ENCODE assay signal across 10 mouse cellular contexts in the genomic region with DNA sequence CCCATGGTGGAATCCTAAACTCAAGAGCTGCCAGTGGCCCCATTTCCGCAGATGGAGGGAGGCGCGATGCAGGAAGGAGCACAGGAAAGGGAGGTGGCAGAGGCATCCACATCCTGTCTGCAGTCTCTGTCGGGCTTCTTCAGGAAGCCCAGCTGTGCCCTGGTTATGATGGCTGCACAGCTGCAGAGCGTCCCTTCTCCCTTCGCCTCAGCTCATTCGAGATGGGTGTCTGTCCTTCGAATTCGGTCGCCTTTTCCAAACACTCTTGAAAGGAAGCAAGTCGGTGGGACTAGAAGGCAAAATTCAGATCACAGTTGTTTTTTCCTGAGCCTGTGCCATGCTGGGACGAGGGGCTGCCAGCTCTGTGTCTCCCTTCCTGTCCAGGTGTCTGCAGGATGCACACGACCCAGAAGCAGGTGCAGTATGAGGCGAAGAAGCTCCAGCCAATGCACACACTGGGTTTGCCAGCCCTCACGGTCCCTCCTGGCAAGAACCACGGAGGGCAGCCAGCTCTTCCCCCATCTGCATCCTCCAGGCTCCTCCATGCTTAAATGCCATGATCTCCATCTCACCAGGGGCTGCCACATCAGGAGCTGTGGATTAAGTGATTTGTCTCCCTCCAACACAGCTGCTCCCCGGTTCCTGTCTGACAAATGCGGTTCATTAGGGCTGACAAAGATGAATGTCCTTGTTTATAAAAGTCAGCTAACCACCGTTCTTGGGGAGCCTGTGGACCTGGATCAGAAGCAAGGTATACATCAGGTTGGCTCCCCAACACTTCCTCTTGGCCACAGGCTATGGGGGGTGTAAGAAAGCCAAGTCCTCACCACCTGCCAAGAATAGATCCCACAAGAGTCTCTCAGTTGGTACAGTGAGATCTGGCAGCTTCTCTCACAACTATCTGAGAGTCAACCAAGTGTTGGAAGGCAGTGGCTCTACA.
DNase-seq lines count a peak whose midpoint lies in the region; ATAC-seq lines count a peak whose summit lies in the region.
"Had no signal": no experiment of that assay in that cellular context is flagged by ENCODE, and none has a peak within 500 bp of the region (broad histone marks: within the 10 kb centered on the region; RNA-seq: fewer than 3 reads in every experiment).

No protein-coding gene starts in this region.

- H3K36me3 ChIP-seq in neural tube, embryonic 11.5 days (ENCODE audit: control insufficient read depth, insufficient read depth, low read length): no peaks in the 10 kb centered on the region

- no peak overlapping the region for H3K4me2 ChIP-seq in neural tube, embryonic 11.5 days (ENCODE audit: low read depth)

- no peaks in the 10 kb centered on the region for H3K27me3 ChIP-seq in neural tube, embryonic 11.5 days (ENCODE audit: control insufficient read depth, insufficient read depth, low read length)

- no peaks in the 10 kb centered on the region for H3K9me3 ChIP-seq in neural tube, embryonic 11.5 days (ENCODE audit: control insufficient read depth, low read length)

- no peak overlapping the region for H3K9ac ChIP-seq in neural tube, embryonic 11.5 days (ENCODE audit: low read length)

- 70% methylated on average over 19 of the region's 19 CpGs for WGBS in neural tube, embryonic 11.5 days

- no peak for ATAC-seq in neural tube, embryonic 11.5 days (ENCODE audit: insufficient read depth, low FRiP score, low TSS enrichment)
- no peak for ATAC-seq in frontal cortex, adult (ENCODE audit: low TSS enrichment)

- DNase-seq in adrenal gland, postnatal 14 days: peak; percentile 6
- DNase-seq in adrenal gland, adult (ENCODE audit: inconsistent age in 2 of 2, low spot score in 1 of 2): no peak
- peak; percentile 19 for DNase-seq in neural tube, embryonic 11.5 days (ENCODE audit: low spot score)
- no peak for DNase-seq in neural tube, embryonic 10.5 days (ENCODE audit: extremely low spot score, low spot score)
- peak; percentile 17 for DNase-seq in lung, postnatal 14 days
- DNase-seq in thymus, postnatal 36 days: peak; percentile 70 to 81
- no peak for DNase-seq in spleen, postnatal 10 days (ENCODE audit: low spot score in 2 of 2)

- no peaks in the 10 kb centered on the region for H3K4me1 ChIP-seq in neural tube, embryonic 11.5 days (ENCODE audit: control insufficient read depth, insufficient read depth, low read length)

- no peak overlapping the region for H3K27ac ChIP-seq in neural tube, embryonic 11.5 days (ENCODE audit: low read depth, low read length)
- H3K27ac ChIP-seq: kidney, postnatal 0 days had no signal

- no peak overlapping the region for H3K4me3 ChIP-seq in neural tube, embryonic 11.5 days (ENCODE audit: low read depth, low read length)
- H3K4me3 ChIP-seq: myocyte had no signal

Comparison
In these comparisons a context has a peak if more than half of its experiments do, and no peak if none do; other contexts are left out.
1. DNase-seq: peak in adrenal gland, postnatal 14 days (single experiment), neural tube, embryonic 11.5 days (single experiment), lung, postnatal 14 days (single experiment) and thymus, postnatal 36 days (2 of 2); none in adrenal gland, adult (0 of 2), neural tube, embryonic 10.5 days (single experiment) and spleen, postnatal 10 days (0 of 2).